Mouse (Mus musculus) embryonic facial prominence, embryonic 12.5 days (tissue): ENCODE measurements at regions not wholly inside any gene's neighbourhood (a gene's known extent, or its start where the extent isn't known, plus 50 kb on each side); places are given as distances from the start of the nearest gene placed in this dataset.

Source experiments
- ATAC-seq: fragments of 200-750 bp; cut with Nextera tagmentation; 2 replicates; pipeline ENCODE4 v1.8.0; 2017; ENCODE audit not compliant: insufficient number of reproducible peaks, insufficient read depth, low FRiP score, low TSS enrichment
- H3K27ac ChIP-seq: fragments of 300-500 bp; sonication (generic); 2 replicates; pipeline ENCODE4 v1.5.1; 2016; ENCODE audit warnings: mild to moderate bottlenecking
- H3K27me3 ChIP-seq: fragments of 300-500 bp; sonication (generic); 2 replicates; pipeline ENCODE4 v1.6.1; 2016; ENCODE audit warnings: mild to moderate bottlenecking, moderate library complexity
- H3K36me3 ChIP-seq: fragments of 300-500 bp; sonication (generic); 2 replicates; pipeline ENCODE4 v1.6.1; 2016; ENCODE audit warnings: mild to moderate bottlenecking
- H3K4me1 ChIP-seq: fragments of 300-500 bp; sonication (generic); 2 replicates; pipeline ENCODE4 v1.6.1; 2016
- H3K4me2 ChIP-seq: fragments of 300-500 bp; sonication (generic); replicated peaks from 2 replicates; pipeline ENCODE4 v1.6.1; 2016; ENCODE audit warnings: mild to moderate bottlenecking, moderate library complexity
- H3K4me3 ChIP-seq: fragments of 300-500 bp; sonication (generic); 2 replicates; pipeline ENCODE4 v1.5.1; 2016; ENCODE audit warnings: mild to moderate bottlenecking
- H3K9ac ChIP-seq: fragments of 300-500 bp; sonication (generic); 2 replicates; pipeline ENCODE4 v1.6.1; 2016; ENCODE audit warnings: mild to moderate bottlenecking, moderate library complexity
- H3K9me3 ChIP-seq: fragments of 300-500 bp; sonication (generic); 2 replicates; pipeline ENCODE4 v1.6.1; 2016; ENCODE audit warnings: mild to moderate bottlenecking, moderate library complexity
- WGBS: fragments of 180-500 bp; shearing (Covaris S2); methylation state at CpG from one replicate; pipeline ENCODE4 v1.1.7; 2016; 5-methylcytosine and 5-hydroxymethylcytosine counted together

DNA sequence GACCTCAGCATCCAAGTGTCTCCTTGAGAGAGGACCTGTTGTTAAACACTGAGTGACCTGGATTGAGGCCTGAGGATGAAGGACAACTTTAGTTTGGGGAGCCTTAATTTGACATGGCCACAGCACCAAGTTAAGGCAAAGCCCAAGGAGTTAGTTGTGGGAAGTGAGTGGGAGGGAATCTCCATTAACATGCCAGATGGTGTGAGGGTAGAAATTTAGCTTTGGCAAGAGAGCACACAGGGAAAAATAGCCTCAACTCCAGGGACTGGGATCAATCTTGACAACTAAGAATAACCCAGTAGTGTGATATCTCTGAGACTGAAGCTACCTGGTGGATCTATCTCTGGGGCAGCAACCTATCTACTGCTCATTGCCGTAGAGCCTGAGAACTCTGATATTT is 105.4 kb downstream of the Ahr start:
- Histone ChIP-seq H3K4me2 (no peak overlapping the region), H3K27me3 (no peaks in the 10 kb centered on the region), H3K9me3 (no peaks in the 10 kb centered on the region), H3K9ac (no peak overlapping the region), H3K36me3 (no peaks in the 10 kb centered on the region), H3K4me3 (no peak overlapping the region), H3K27ac (no peak overlapping the region), H3K4me1 (no peaks in the 10 kb centered on the region)
- no peak for ATAC-seq
- WGBS: 100% methylated on average over 1 of the region's 1 CpGs

DNA sequence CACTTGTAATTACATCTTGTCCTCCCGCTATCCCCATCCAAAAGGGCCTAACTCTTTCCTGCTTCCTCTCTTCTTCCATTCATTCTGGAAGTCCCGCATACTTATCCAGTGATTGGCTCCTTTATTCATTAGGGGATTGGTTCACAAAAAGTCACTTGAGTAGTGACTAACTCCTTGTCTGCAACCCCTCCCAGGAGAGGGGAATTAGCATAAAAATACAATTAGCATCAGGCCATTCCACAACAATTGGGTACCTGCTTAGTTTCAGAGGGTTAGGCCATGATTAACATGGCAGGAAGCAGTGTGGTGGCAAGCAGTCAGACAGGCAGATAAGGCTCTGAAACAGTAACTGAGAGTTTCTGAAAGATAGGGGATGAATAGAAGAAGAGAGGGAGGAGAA is 115.6 kb downstream of the Ahr start:
- Histone ChIP-seq H3K27ac (no peak overlapping the region), H3K9me3 (no peaks in the 10 kb centered on the region), H3K36me3 (no peaks in the 10 kb centered on the region), H3K4me1 (no peaks in the 10 kb centered on the region), H3K4me3 (no peak overlapping the region), H3K9ac (no peak overlapping the region), H3K27me3 (no peaks in the 10 kb centered on the region), H3K4me2 (no peak overlapping the region)
- WGBS: 77% methylated on average over 2 of the region's 2 CpGs
- ATAC-seq: no peak

DNA sequence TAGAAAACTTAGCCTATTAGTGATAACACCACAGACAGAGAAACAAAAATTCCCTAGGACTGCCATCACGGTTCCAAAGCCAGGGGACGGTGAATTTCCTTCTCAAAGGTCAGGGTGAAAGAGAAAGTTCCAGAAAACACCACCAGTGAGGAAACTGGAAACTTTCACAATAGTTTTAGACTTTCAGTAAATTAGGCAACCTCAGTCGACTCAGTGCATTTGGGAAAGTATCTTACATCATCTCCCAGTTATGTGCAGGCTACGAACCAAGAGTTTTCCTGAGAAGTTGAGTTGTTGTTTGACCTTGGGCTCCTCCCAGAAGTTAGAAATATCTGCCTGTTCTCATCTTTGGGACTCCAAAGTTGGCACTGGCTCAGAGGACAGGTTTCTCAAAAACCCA is 116.9 kb downstream of the Ahr start:
- no peak for ATAC-seq
- no peak overlapping the region for H3K4me2 ChIP-seq
- H3K9me3 ChIP-seq: no peaks in the 10 kb centered on the region
- H3K4me3 ChIP-seq: no peak overlapping the region
- H3K36me3 ChIP-seq: no peaks in the 10 kb centered on the region
- no peak overlapping the region for H3K27ac ChIP-seq
- 76% methylated on average over 4 of the region's 4 CpGs for WGBS
- H3K4me1 ChIP-seq: no peaks in the 10 kb centered on the region
- no peaks in the 10 kb centered on the region for H3K27me3 ChIP-seq
- H3K9ac ChIP-seq: no peak overlapping the region

DNA sequence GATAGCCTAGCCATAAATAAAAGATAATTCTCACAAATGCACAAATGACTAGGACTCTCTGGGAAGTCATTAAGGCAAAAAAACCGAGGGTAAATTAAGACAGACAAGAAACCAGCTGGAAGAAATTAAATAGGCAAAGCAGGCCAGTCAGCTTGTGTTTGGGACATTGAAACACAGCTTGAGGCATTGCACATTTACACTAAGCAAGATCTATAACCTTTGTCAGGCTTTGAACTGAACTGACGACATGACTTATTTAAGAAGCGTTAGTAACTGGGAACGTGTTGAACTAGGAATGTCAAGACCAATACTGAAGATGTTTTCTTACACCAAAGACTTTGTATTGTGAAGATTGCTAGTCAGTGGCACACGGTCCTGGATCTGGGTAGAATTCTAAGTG is 118.3 kb downstream of the Ahr start:
- no peak for ATAC-seq
- WGBS: 32% methylated on average over 5 of the region's 5 CpGs
- no peaks in the 10 kb centered on the region for H3K9me3 ChIP-seq

DNA sequence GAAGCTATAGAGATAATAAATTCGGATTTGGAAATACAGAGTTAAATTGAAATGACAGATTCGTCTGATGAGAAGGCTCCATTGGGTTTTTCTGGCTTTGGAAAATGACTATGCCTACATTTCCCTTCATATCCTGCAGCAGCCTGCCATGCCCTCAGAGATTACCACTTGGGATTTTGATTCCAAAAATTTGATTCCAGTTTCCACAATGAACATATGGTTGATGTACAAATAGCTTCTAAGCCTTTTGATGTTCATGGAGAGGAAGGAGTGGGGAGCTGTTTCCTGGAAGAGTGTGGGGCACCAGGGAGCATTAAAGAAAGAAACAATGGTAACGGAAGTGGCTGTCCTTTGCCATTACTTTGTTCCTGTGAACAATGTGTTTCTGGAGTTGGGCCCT is 122.1 kb downstream of the Ahr start:
- WGBS: 70% methylated on average over 3 of the region's 3 CpGs
- ATAC-seq: no peak
- H3K27me3 ChIP-seq: no peaks in the 10 kb centered on the region

More for the DNA sequence above, 118.3 kb downstream of the Ahr start:
- Histone ChIP-seq H3K9ac (no peak overlapping the region), H3K4me3 (no peak overlapping the region), H3K4me2 (no peak overlapping the region), H3K27me3 (no peaks in the 10 kb centered on the region), H3K36me3 (no peaks in the 10 kb centered on the region), H3K27ac (no peak overlapping the region), H3K4me1 (no peaks in the 10 kb centered on the region)

DNA sequence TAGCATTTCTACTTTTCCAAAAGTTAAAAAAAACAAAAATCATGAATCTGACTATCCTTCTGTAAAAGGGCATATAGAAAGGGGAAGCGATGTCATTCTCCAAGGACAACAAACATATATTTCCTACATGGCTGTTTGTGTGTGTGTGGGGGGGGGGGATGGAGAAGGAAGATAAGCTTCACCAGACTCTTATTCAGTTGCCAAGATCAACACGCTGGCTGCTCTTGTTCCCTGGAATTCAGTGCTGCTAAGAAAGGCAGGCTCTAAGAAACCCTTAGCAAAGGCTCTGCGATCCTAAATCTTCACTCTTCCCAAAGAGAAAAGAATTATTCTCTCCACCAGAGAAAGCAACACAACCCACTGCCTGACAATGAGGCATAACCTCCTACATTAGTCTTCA is 126.4 kb downstream of the Ahr start:
- Histone ChIP-seq H3K36me3 (no peaks in the 10 kb centered on the region), H3K27ac (no peak overlapping the region), H3K27me3 (no peaks in the 10 kb centered on the region), H3K4me3 (no peak overlapping the region), H3K9me3 (no peaks in the 10 kb centered on the region), H3K4me1 (no peaks in the 10 kb centered on the region), H3K4me2 (no peak overlapping the region), H3K9ac (no peak overlapping the region)
- ATAC-seq: no peak
- WGBS: 79% methylated on average over 3 of the region's 3 CpGs

More for the DNA sequence above, 122.1 kb downstream of the Ahr start:
- no peak overlapping the region for H3K4me3 ChIP-seq
- H3K36me3 ChIP-seq: no peaks in the 10 kb centered on the region
- no peak overlapping the region for H3K9ac ChIP-seq
- no peaks in the 10 kb centered on the region for H3K4me1 ChIP-seq
- H3K27ac ChIP-seq: no peak overlapping the region
- H3K9me3 ChIP-seq: no peaks in the 10 kb centered on the region
- H3K4me2 ChIP-seq: no peak overlapping the region

DNA sequence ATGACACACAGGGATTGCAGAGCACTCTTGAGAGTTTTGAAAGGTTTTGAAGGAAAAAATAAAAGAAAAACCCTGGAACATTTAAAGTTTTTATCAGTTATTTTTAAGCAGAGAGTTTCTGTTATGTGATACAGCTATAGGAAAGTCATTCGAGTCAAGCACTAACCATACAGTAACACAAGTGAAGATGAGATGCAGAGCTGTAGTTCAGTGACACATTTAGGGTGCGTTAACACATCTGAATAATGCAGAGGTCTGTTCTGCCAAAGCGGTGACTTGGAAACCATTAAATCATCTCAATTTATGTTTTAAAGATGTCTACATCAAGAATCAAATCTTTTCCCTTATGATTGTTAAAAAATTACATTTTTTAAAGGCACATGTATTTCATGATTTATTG is 126.8 kb downstream of the Ahr start:
- Histone ChIP-seq H3K4me2 (no peak overlapping the region), H3K4me3 (no peak overlapping the region), H3K9ac (no peak overlapping the region), H3K4me1 (no peaks in the 10 kb centered on the region), H3K27me3 (no peaks in the 10 kb centered on the region), H3K36me3 (no peaks in the 10 kb centered on the region), H3K27ac (no peak overlapping the region), H3K9me3 (no peaks in the 10 kb centered on the region)
- no peak for ATAC-seq
- WGBS: 86% methylated on average over 3 of the region's 3 CpGs

DNA sequence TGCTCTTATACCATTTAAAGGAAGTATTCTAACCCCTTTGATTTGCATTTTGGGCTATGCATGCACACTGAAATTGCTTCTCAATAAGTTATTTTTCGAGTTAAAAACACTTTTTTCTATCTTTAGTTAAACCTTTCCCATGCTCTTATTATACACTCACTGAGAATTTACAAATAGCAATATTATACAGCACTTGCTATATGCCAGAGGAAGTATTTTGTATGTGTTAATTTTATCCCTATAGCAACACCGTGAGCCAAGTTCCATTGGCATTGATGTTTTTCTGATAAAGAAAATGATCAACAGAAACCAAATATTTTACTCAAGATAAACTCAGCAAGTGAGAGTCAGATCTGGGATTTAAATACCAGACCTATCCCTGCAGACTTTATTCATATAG is 133.0 kb downstream of the Ahr start:
- no peak overlapping the region for H3K4me2 ChIP-seq
- H3K36me3 ChIP-seq: no peaks in the 10 kb centered on the region
- WGBS: 70% methylated on average over 2 of the region's 2 CpGs
- no peaks in the 10 kb centered on the region for H3K27me3 ChIP-seq
- no peak overlapping the region for H3K4me3 ChIP-seq
- no peak overlapping the region for H3K27ac ChIP-seq
- H3K9me3 ChIP-seq: no peaks in the 10 kb centered on the region
- ATAC-seq: no peak
- H3K9ac ChIP-seq: no peak overlapping the region
- H3K4me1 ChIP-seq: no peaks in the 10 kb centered on the region

DNA sequence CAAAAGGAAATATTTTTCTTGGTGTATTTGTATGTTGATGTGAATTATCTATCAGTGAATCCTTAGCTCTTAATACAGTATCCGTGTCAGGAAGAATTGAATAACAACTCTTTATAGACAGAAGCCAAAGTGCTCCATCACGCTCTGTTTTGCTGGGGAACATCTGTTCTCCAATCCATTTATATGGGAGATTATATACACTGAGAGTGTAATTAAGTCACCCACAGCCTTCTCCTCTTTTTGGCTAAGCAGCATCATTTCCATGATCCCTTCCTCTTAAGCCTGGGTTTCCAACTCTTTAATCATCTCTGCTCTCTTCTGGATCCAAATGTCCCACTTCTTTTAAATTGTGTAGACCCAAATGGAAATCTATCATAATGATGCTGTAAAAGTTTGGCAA is 133.6 kb downstream of the Ahr start:
- Histone ChIP-seq H3K9me3 (no peaks in the 10 kb centered on the region), H3K4me1 (no peaks in the 10 kb centered on the region), H3K27ac (no peak overlapping the region), H3K4me3 (no peak overlapping the region), H3K36me3 (no peaks in the 10 kb centered on the region), H3K9ac (no peak overlapping the region), H3K4me2 (no peak overlapping the region), H3K27me3 (no peaks in the 10 kb centered on the region)
- 81% methylated on average over 2 of the region's 2 CpGs for WGBS
- ATAC-seq: no peak

DNA sequence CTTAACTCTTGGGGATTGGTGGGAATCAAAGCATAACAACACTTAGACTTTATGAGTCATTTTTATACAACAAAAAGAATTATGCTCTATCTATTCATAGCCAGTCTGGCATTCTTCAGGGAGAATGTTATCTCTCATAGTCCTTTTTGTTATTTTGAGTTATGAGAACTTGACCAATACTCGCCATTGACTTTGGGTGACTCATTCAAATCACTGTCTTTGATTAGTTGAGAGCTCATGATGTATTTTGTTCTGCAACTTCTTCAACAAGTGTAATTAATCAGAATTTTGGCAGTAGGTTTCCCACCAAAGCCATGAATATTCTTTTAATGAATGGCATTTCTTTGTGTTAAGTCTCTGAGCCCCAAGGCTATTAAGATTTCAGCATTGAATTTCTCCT is 139.6 kb downstream of the Ahr start:
- WGBS: 72% methylated on average over 1 of the region's 1 CpGs
- Histone ChIP-seq H3K9ac (no peak overlapping the region), H3K27me3 (no peaks in the 10 kb centered on the region), H3K4me1 (no peaks in the 10 kb centered on the region), H3K9me3 (no peaks in the 10 kb centered on the region), H3K27ac (no peak overlapping the region), H3K36me3 (no peaks in the 10 kb centered on the region), H3K4me2 (no peak overlapping the region), H3K4me3 (no peak overlapping the region)
- ATAC-seq: no peak

DNA sequence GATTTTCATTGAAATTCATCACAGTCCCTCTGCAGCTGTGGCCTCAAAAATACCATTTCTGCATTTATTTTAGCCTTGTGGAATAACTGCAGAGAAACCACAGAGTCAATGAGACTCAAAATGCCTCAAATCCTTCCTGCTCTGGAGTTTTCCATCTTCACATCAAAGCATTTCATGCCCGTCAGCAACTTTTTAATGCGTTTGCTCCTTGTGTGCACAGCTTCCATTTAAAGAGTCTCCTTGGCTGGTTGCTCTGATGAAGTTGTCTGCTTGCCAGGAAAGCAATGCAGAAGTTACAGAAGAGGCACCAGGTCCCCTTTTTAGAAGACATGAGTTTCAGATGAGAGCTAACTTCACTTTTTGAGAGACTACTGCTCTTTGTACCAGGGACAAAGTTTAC is 142.7 kb downstream of the Ahr start:
- Histone ChIP-seq H3K4me3 (no peak overlapping the region), H3K36me3 (no peaks in the 10 kb centered on the region), H3K4me2 (no peak overlapping the region), H3K9ac (no peak overlapping the region), H3K4me1 (no peaks in the 10 kb centered on the region), H3K9me3 (no peaks in the 10 kb centered on the region), H3K27ac (no peak overlapping the region), H3K27me3 (no peaks in the 10 kb centered on the region)
- WGBS: 71% methylated on average over 2 of the region's 2 CpGs
- no peak for ATAC-seq

DNA sequence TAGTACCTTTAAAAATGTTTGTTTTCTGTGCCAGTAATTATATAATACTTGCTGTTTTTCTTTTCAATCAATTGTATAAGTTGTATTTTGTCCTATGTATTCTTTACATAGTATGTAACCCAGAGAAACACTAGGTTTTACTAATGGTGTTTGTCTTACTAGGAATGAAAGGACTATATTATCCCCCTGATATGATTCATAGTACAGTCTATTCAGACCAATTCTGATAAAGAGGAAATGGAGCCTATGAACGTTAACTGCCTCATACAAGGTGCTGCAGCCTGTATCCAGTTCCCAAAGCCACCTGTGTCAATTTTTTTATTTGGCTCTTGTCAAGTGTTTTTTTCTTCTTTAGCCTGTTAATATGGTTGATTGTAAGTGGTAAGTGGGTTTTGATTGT is 144.6 kb downstream of the Ahr start:
- H3K9me3 ChIP-seq: no peaks in the 10 kb centered on the region
- ATAC-seq: no peak
- no peak overlapping the region for H3K4me3 ChIP-seq
- H3K27ac ChIP-seq: no peak overlapping the region
- no peak overlapping the region for H3K9ac ChIP-seq
- H3K36me3 ChIP-seq: no peaks in the 10 kb centered on the region
- H3K4me1 ChIP-seq: no peaks in the 10 kb centered on the region
- no peaks in the 10 kb centered on the region for H3K27me3 ChIP-seq
- H3K4me2 ChIP-seq: no peak overlapping the region
- WGBS: 75% methylated on average over 1 of the region's 1 CpGs

DNA sequence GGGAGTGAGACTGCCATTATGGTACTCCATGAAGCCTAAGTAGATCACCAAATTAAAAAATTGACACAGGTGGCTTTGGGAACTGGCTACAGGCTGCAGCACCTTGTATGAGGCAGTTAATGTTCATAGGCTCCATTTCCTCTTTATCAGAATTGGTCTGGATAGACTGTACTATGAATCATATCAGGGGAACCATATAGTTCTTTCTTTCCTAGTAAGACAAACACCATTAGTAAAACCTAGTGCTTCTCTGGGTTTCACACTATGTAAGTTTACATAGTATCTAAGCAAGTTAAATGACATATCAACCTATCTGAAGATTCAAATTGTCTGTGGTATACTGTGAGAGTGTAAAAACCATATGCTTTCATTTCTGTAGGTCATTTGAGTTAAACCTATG is 145.0 kb downstream of the Ahr start:
- ATAC-seq: no peak
- Histone ChIP-seq H3K27ac (no peak overlapping the region), H3K4me1 (no peaks in the 10 kb centered on the region), H3K36me3 (no peaks in the 10 kb centered on the region), H3K9ac (no peak overlapping the region), H3K4me3 (no peak overlapping the region), H3K27me3 (no peaks in the 10 kb centered on the region), H3K9me3 (no peaks in the 10 kb centered on the region), H3K4me2 (no peak overlapping the region)
